Mouse (Mus musculus): Measurements from ENCODE around the gene Mpz. TPM values are rescaled to one million over a fixed set of nuclear protein-coding genes. Genes with fewer than 3 reads are reported as not detected.

Gene Mpz
- total RNA-seq, 2 experiments from 2014 or later: 0.44 TPM; not detected in 1

- DNase-seq: no peak
- intact Hi-C loops (cut with DNase I): no loop called here
Observed at GRCm38 (mm10) chr1:171183025-171183424, 32.5 kb downstream of the Mpz start.

GRCm38 (mm10) chr1:171183620-171184019 is 33.1 kb downstream of the Mpz start:
- intact Hi-C loops (cut with DNase I): no loop called here

GRCm38 (mm10) chr1:171184314-171184713 is 33.8 kb downstream of the Mpz start:
- peak; percentile 46 to 56 for DNase-seq

More at GRCm38 (mm10) chr1:171183620-171184019, 33.1 kb downstream of the Mpz start:
- peak; percentile 51 to 65 for DNase-seq

GRCm38 (mm10) chr1:171185655-171186054 is 35.1 kb downstream of the Mpz start:
- no peak for DNase-seq
- intact Hi-C loops (cut with DNase I): no loop called here

More at GRCm38 (mm10) chr1:171184314-171184713, 33.8 kb downstream of the Mpz start:
- intact Hi-C loops (cut with DNase I): no loop called here

GRCm38 (mm10) chr1:171187851-171188700 is 37.6 kb downstream of the Mpz start:
- intact Hi-C loops (cut with DNase I): no loop called here
- no peak for DNase-seq

- no peak for DNase-seq
Observed at GRCm38 (mm10) chr1:171189046-171189445, 38.5 kb downstream of the Mpz start.

GRCm38 (mm10) chr1:171189476-171190114 is 39.1 kb downstream of the Mpz start:
- intact Hi-C loops (cut with DNase I): no loop called here
- peak in 1 of 2 experiments; percentile 33 for DNase-seq

More at GRCm38 (mm10) chr1:171189046-171189445, 38.5 kb downstream of the Mpz start:
- intact Hi-C loops (cut with DNase I): no loop called here

- intact Hi-C loops (cut with DNase I): no loop called here
- DNase-seq: no peak
Observed at GRCm38 (mm10) chr1:171190832-171191231, 40.3 kb downstream of the Mpz start.

GRCm38 (mm10) chr1:171192283-171192682 is 41.8 kb downstream of the Mpz start:
- intact Hi-C loops (cut with DNase I): no loop called here
- DNase-seq: no peak

GRCm38 (mm10) chr1:171193093-171193840 is 42.8 kb downstream of the Mpz start:
- DNase-seq: peak in 1 of 2 experiments; percentile 40
- intact Hi-C loops (cut with DNase I): no loop called here

GRCm38 (mm10) chr1:171193911-171194830 is 43.7 kb downstream of the Mpz start:
- intact Hi-C loops (cut with DNase I): loop anchor here (2.0 kb wide), 2 partner anchors 27 to 29 kb away; no protein-coding TSS in a partner anchor

GRCm38 (mm10) chr1:171195046-171195822 is 44.7 kb downstream of the Mpz start:
- intact Hi-C loops (cut with DNase I): loop anchor here (2.0 kb wide), 2 partner anchors 26 to 30 kb away; no protein-coding TSS in a partner anchor
- no peak for DNase-seq

More at GRCm38 (mm10) chr1:171193911-171194830, 43.7 kb downstream of the Mpz start:
- DNase-seq: no peak

- intact Hi-C loops (cut with DNase I): loop anchor here (2.0 kb wide), 2 partner anchors 25 to 31 kb away; no protein-coding TSS in a partner anchor
- peak; percentile 69 to 78 for DNase-seq
Observed at GRCm38 (mm10) chr1:171195887-171196397, 45.4 kb downstream of the Mpz start, which contains the start of gene Pcp4l1. Gene Pcp4l1 (minus strand): TSS chr1:171196268.

- intact Hi-C loops (cut with DNase I): no loop called here
Observed at GRCm38 (mm10) chr1:171199532-171199931, 49.0 kb downstream of the Mpz start.

GRCm38 (mm10) chr1:171200769-171201168 is 50.3 kb downstream of the Mpz start:
- intact Hi-C loops (cut with DNase I): no loop called here
- DNase-seq: no peak

More at GRCm38 (mm10) chr1:171199532-171199931, 49.0 kb downstream of the Mpz start:
- no peak for DNase-seq

GRCm38 (mm10) chr1:171203471-171204248 is 53.1 kb downstream of the Mpz start:
- DNase-seq: no peak
- intact Hi-C loops (cut with DNase I): no loop called here

GRCm38 (mm10) chr1:171204249-171204644 is 53.7 kb downstream of the Mpz start:
- no peak for DNase-seq
- intact Hi-C loops (cut with DNase I): no loop called here

All from heart, postnatal 36 days (tissue).